Mouse (Mus musculus): ENCODE results near the gene Rgs14.

DNA sequence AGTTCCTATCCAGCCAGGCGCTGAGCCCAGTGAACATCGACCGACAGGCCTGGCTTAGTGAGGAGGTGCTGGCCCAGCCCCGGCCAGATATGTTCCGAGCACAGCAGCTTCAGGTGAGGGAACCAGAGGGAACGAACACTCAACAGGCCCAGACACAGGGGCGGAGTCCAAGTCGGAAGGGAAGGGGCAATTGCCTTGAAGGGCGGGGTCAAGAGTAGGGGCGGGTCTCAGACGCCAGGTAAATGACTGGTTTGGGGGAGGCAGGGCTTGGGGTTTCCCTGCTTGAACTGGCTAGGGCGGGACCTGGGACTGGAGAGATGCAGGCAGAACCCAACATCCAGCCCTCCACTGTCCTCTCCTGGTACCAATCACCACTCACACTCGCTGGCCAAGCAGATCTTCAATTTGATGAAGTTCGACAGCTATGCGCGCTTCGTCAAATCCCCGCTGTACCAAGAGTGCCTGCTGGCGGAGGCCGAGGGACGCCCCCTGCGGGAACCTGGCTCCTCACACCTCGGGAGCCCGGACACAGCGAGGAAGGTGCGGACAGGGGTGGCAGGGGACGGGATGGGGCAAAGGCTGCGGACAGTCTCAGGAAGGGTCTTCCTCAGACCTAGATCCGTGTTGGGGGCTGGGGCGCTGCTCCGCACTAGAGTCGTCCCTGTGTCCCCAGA is 9.5 kb downstream of the Rgs14 start:
- TF ChIP-seq TAL1 (IDR thresholded peaks at IDR 0.05; ENCODE audit: low read length) (no peak), GATA1 (IDR thresholded peaks at IDR 0.05; ENCODE audit: low read length) (no peak)
